Mouse (Mus musculus) small intestine, adult 2 months (tissue): ENCODE measurements at regions not wholly inside any gene's neighbourhood (a gene's known extent, or its start where the extent isn't known, plus 50 kb on each side); places are given as distances from the start of the nearest gene placed in this dataset.

Experiments used
- H3K27ac ChIP-seq: fragments of 200-500 bp; 2 replicates; pipeline ENCODE4 v1.5.1; 2012; ENCODE audit warnings: low read depth, low read length, control low read depth, inconsistent platforms; ENCODE audit not compliant: insufficient read depth
- H3K27me3 ChIP-seq: fragments of 200-500 bp; 2 replicates; pipeline ENCODE4 v1.6.1; 2012; ENCODE audit warnings: mild to moderate bottlenecking, moderate library complexity, low read length, inconsistent platforms; ENCODE audit not compliant: control insufficient read depth, insufficient read depth
- H3K36me3 ChIP-seq: fragments of 200-500 bp; 2 replicates; pipeline ENCODE4 v1.6.1; 2012; ENCODE audit warnings: mild to moderate bottlenecking, low read length, control low read depth, inconsistent platforms; ENCODE audit not compliant: control insufficient read depth, insufficient read depth
- H3K4me1 ChIP-seq: fragments of 200-500 bp; 2 replicates; pipeline ENCODE4 v1.6.1; 2012; ENCODE audit warnings: low read length, inconsistent platforms, mixed read lengths; ENCODE audit not compliant: control insufficient read depth, insufficient read depth, insufficient read length
- H3K4me3 ChIP-seq: fragments of 200-500 bp; 2 replicates; pipeline ENCODE4 v1.5.1; 2012; ENCODE audit warnings: low read depth, mild to moderate bottlenecking, control low read depth, inconsistent platforms, low read length, moderate library complexity
- CTCF ChIP-seq: fragments of 200-500 bp; IDR thresholded peaks from 2 replicates; pipeline ENCODE4 v1.5.1; 2012; ENCODE audit warnings: low read depth, mild to moderate bottlenecking, control low read depth, inconsistent platforms, low read length, moderate library complexity, mixed read lengths; ENCODE audit not compliant: insufficient replicate concordance, insufficient read length; ENCODE audit errors: extremely low read depth
- POLR2A ChIP-seq: fragments of 200-500 bp; IDR thresholded peaks from 2 replicates; pipeline ENCODE4 v1.6.1; 2012; ENCODE audit warnings: low read depth, mild to moderate bottlenecking, control low read depth, inconsistent platforms, low read length, moderate library complexity
- WGBS: fragments of 180-500 bp; shearing (Covaris S2); methylation state at CpG from one replicate; pipeline ENCODE4 v1.1.7; 2018; 5-methylcytosine and 5-hydroxymethylcytosine counted together

DNA sequence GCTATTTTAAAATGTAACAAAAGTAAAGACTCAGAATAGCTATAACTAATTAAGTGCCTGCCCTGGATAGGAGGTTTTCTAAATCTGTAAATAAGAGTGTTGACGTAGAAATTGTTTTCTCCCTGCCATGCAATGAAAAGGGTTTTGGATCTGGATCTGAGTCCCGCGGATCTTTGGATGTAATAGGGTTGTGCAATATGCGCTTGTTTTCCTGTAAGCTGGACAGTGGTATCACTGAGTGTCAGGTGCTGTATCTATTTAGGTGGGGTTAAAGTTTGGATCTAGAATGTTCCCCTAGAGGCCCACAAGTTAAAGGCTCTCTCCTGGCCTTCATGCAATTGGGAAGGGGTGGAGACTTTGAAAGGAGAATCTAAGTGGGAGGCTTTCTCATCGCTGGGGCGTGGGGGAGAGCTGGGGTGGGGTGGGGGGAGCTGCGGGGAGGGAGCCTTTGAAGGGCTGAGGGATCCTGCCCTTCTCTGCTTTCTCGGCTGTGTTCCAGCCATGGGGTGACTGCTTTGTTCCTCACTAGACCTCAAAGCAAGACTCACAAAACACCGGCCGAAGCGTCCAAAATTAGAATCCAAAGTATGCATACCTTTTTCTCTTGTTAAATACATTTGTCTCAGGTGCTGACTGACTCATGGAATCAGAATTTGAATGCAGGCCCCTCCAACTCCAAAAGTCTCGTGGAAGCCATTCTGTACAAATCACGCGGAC lies 70.0 kb upstream of the Caprin1 start:
- no peak overlapping the region for H3K4me3 ChIP-seq
- TF ChIP-seq CTCF = no peak
- TF ChIP-seq POLR2A = no peak
- no peaks in the 10 kb centered on the region for H3K4me1 ChIP-seq
- WGBS = 73% methylated on average over 14 of the region's 14 CpGs
- H3K27ac ChIP-seq = no peak overlapping the region
- no peaks in the 10 kb centered on the region for H3K27me3 ChIP-seq
- H3K36me3 ChIP-seq = no peaks in the 10 kb centered on the region

GRCm38 (mm10) chr2:103867958-103868330 lies 70.5 kb upstream of the Caprin1 start:
- Histone ChIP-seq H3K36me3 (no peaks in the 10 kb centered on the region), H3K4me1 (no peaks in the 10 kb centered on the region), H3K27ac (no peak overlapping the region), H3K27me3 (no peaks in the 10 kb centered on the region), H3K4me3 (no peak overlapping the region)
- TF ChIP-seq CTCF (no peak), POLR2A (no peak)
- WGBS = 92% methylated on average over 13 of the region's 13 CpGs

GRCm38 (mm10) chr2:103868655-103869054 lies 71.2 kb upstream of the Caprin1 start:
- 51% methylated on average over 7 of the region's 7 CpGs for WGBS
- H3K27ac ChIP-seq = no peak overlapping the region
- TF ChIP-seq POLR2A = no peak
- TF ChIP-seq CTCF = no peak
- no peaks in the 10 kb centered on the region for H3K4me1 ChIP-seq
- H3K27me3 ChIP-seq = no peaks in the 10 kb centered on the region
- no peaks in the 10 kb centered on the region for H3K36me3 ChIP-seq
- no peak overlapping the region for H3K4me3 ChIP-seq

DNA sequence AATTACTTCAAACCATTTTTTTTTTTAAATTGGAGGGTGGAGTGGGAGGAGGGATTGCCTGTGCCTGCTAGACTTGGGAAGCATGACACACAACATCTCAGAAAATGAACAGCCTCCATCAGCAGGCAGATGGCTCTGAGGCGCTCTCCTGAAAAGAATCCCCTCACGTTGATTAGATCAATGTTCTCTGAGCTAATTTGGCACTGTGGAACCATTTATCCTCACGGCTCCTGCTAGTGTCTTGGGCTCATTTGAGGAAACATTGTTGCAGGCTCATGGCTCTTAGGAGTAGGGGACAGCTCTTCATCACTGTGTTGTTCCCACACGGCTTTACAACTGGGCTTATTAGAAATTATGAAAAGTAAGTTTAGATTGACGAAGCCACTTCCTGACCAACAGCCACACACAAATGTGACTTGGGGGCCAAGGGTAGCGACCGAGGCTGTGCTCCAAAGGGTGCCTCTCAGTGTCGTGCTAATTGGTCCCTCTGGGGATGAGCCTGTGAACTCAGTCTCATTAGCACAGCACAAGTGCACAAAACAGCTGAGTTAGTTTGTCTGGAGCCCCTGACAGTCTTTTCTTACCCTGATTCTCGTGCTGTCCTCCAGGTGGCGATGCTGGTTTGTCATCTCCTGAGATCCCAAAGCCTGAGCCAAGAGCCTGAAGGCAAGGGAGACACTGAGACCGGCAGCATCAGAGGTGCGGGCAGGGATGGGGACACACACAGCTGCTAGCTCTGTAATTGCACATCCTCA lies 74.2 kb upstream of the Caprin1 start:
- Histone ChIP-seq H3K4me3 (no peak overlapping the region), H3K36me3 (no peaks in the 10 kb centered on the region), H3K27ac (no peak overlapping the region), H3K4me1 (no peaks in the 10 kb centered on the region), H3K27me3 (no peaks in the 10 kb centered on the region)
- peak; percentile 62; the same call in 1 of the 2 replicates for TF ChIP-seq CTCF
- no peak for TF ChIP-seq POLR2A
- 31% methylated on average over 12 of the region's 12 CpGs for WGBS

DNA sequence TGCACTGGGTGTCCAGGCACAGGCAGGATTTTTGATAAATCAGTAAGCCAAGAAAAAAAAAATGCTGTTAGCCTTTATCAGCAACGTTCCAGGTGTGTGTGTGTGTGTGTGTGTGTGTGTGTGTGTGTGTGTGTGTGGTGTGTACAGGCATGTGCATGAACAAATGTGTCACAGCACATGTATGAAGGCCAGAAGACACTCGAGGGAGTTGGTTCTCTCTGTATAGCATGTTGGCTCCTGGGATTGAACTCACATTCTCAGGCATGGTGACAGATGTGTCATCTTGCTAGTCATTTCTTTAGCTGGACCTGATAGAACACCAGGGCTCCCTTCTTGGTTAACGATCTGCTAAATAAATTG lies 74.8 kb upstream of the Caprin1 start:
- no peaks in the 10 kb centered on the region for H3K4me1 ChIP-seq
- H3K36me3 ChIP-seq = no peaks in the 10 kb centered on the region
- H3K27ac ChIP-seq = no peak overlapping the region
- 53% methylated on average over 3 of the region's 3 CpGs for WGBS
- no peak for TF ChIP-seq POLR2A
- no peak for TF ChIP-seq CTCF
- H3K27me3 ChIP-seq = no peaks in the 10 kb centered on the region
- no peak overlapping the region for H3K4me3 ChIP-seq

- Histone ChIP-seq H3K36me3 (no peaks in the 10 kb centered on the region), H3K27ac (no peak overlapping the region), H3K4me3 (no peak overlapping the region), H3K4me1 (no peaks in the 10 kb centered on the region), H3K27me3 (no peaks in the 10 kb centered on the region)
- WGBS = 88% methylated on average over 6 of the region's 6 CpGs
- no peak for TF ChIP-seq POLR2A
Observed at GRCm38 (mm10) chr2:103873381-103873780, 75.9 kb upstream of the Caprin1 start.

- H3K27me3 ChIP-seq = no peaks in the 10 kb centered on the region
- no peaks in the 10 kb centered on the region for H3K36me3 ChIP-seq
- H3K4me1 ChIP-seq = no peaks in the 10 kb centered on the region
- 51% methylated on average over 3 of the region's 3 CpGs for WGBS
- no peak overlapping the region for H3K4me3 ChIP-seq
- TF ChIP-seq CTCF (no peak), POLR2A (no peak)
- H3K27ac ChIP-seq = no peak overlapping the region
Observed at GRCm38 (mm10) chr2:103874466-103874865, 77.0 kb upstream of the Caprin1 start.

GRCm38 (mm10) chr2:103875754-103876153 lies 78.3 kb upstream of the Caprin1 start:
- no peaks in the 10 kb centered on the region for H3K27me3 ChIP-seq
- H3K36me3 ChIP-seq = no peaks in the 10 kb centered on the region
- no peaks in the 10 kb centered on the region for H3K4me1 ChIP-seq
- no peak overlapping the region for H3K27ac ChIP-seq
- WGBS = 77% methylated on average over 8 of the region's 8 CpGs
- no peak for TF ChIP-seq POLR2A
- TF ChIP-seq CTCF = no peak
- H3K4me3 ChIP-seq = no peak overlapping the region
